Mouse (Mus musculus): ENCODE measurements around the gene Ubr1.

Gene Ubr1

DNA sequence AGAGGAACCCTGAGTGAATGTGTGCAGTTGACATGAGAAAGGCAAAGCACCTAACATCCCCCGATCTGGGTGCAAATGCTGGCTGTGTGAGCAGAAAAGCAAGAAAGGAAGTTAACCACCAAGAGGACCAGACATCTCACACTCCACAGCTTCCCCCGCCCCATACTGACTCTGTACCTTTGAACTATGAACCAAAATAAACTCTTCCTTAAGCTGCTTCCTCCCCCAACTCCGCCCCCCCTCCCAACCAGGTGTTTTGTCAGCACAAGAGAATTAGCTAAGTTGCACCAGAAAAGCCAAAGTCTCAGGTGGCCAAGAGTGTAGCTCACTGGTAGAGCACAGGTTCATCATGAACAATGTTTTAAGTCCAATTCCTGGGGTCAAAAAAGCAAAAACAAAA, 117.4 kb downstream of the Ubr1 start:
- DNase-seq (ENCODE audit: low spot score) = no peak

DNA sequence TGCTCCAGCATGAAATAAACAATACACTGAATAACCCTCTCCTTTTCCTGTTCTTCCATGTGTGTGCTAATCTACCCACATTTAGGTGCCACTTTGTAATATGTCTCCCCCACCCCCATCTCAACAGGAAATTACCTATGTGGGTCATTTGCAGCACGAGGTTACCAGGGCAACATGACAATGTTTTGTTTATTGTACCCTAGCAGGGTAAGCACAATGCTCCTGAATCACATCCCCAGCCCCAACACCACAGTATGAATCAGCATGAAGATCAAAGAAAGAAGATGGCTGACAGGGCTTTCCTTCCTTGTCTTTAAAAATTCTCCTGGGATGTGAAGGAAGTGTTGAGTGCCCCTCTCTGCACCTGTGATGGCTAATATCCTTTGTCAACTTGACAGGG, 117.9 kb downstream of the Ubr1 start:
- no peak for DNase-seq (ENCODE audit: low spot score)

DNA sequence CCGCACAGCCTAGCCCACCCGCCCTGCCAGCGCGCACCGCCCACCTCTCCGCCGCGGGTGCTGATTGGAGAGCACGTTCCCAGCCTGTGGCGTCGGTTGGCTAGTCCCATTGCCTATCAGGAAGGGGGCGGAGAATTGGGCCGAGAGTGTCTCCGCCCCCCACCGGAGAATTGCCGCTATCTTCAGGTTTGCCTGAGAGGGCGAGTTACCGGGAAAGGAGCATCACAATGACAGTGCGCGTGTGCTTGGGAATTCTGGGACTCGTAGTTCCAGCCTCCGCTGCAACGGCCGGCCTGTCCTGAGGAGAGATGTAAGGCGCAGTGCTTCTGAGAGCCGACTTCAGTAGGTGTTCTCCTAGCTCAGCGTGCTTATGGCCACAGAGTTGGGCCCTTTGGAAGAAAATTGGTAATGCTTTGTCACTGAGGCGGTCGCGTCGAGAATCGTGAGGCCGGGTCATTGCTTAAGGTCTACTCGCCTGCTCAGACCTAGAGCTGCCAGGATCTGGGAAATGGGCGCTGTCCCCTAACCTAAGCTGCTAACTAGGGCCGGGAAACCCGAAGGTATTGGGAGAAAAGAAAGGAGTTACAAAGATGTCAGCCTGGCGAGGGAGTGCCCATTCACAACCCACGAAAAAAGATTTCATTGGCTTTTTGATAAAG, 120.0 kb downstream of the Ubr1 start, which contains the start of gene Ttbk2:
Gene Ttbk2, minus strand, starts transcription at position 181 of the 659 bp plus-strand sequence.
- peak; percentile 97 for DNase-seq (ENCODE audit: low spot score)

DNA sequence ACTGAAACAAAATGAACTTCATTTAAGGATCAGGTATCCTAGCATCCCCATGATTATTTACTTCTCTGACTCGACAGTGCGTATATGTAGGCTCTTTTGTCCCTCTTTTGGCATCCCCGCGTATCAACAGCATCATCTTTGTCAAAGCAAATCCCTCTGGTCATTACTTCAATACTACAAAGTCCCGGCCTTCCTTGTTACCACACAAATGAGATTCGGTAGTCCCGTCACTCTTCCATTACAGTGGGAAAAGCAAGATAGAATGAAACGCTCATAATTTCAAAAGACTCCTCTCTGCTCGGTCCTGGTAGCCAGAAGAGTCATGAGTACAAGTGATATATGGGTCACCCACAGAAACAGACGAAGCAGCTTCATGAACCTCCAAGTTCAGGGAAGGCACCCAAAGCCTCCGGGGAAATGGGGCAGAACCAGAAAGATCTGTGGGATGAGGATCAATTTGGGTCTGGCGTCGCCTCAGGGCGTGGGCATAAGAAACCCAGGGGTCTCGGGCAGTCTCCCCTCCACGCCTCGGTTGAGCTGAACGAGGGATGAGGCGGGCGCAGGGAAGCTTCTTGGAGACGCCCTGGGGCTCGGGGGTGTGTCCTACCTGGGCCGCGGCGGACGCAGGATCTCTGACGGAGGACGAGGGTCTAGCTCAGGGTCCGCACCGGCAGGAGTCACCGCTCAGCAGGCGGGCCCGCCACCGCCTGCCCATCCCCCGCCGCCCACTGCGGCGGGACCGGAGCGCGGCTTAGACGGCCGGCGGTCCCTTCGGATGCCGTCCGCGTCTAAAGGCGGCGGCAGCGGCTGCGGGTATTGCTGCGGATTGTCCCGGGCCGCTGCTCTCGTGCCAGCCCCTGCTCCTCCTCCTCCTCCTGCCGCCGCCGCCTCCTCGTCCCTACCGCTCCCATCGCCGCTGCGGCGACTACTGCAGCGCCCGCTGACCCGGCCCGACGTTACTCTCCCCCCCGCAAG, 120.8 kb downstream of the Ubr1 start, which contains the start of gene Cdan1:
Gene Cdan1, minus strand, starts transcription at position 680 of the 975 bp plus-strand sequence.
- peak; percentile 76 for DNase-seq (ENCODE audit: low spot score)

DNA sequence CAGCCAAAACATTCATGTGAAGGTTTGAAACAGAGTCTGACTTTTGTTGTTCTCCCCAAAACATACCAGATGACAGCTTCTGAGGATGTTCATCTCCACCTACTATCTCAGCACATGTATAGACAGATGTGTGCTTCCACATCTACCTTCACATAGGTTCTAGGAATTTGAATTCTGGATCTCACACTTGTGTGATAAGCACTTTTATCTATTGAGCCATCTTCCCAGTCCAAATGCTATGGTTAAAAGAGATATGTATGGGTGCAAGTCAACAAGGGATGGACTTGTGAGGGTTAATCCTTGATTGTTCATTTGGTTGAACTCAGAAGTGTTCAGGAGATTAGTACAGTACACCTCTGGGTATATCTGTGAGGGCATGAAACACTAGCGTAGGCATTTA, 125.2 kb downstream of the Ubr1 start:
- no peak for DNase-seq (ENCODE audit: low spot score)

DNA sequence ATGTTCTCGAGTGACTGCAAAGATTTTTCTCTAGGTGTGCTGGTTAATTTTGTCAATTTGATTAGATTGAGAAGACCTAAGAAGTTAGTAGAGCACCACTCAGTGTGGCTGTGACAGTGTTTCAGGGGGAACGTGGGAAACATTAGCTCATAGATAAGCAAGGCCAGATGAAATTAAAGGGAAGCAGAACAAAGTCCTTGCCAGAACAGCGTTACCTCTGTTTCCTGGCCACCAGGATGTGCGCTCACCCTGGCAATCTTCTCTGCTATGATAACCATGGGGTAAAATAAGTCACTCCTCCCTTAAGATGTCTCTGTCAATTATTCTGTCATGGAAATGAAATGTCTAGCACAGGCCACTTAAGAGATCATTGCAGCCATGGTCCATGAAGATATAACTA, 126.5 kb downstream of the Ubr1 start:
- DNase-seq (ENCODE audit: low spot score) = no peak

DNA sequence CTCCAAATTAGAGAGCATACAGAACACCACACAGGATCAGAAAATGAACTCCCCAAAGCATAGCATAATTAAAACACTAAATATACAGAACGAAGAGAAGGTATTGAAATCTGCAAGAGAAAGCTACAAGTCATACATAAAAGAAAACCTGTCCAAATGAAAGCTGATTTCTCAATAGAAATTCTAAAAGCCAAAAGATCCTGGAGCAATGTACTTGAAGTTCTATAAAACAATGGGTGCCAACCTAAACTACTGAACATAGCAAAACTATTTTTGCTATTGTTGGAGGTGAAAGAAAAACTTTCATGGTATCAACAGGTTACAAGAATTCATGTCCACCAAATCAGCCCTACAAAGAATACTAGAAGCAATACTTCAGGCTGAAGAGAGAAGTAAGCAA, 129.3 kb downstream of the Ubr1 start:
- no peak for DNase-seq (ENCODE audit: low spot score)

DNA sequence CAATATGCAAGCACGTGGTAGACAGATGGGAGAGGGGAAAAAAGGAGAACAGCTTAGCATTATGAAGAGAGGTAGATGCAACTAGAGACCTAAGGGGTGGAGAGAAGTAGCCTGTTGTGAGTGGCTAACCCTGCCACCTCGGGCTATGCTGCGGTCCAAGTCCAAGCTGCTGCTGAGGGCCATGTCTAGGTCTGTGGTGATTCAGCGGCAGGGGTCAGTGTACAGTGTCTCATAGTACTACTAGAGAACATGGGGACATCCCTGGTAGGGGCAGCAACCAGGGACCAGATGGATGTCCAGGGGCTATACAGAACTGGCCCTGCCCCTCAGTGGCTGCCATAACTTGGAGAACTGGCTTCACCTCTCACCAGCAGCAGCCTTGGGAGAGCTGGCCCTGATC, 135.3 kb downstream of the Ubr1 start:
- no peak for DNase-seq (ENCODE audit: low spot score)

DNA sequence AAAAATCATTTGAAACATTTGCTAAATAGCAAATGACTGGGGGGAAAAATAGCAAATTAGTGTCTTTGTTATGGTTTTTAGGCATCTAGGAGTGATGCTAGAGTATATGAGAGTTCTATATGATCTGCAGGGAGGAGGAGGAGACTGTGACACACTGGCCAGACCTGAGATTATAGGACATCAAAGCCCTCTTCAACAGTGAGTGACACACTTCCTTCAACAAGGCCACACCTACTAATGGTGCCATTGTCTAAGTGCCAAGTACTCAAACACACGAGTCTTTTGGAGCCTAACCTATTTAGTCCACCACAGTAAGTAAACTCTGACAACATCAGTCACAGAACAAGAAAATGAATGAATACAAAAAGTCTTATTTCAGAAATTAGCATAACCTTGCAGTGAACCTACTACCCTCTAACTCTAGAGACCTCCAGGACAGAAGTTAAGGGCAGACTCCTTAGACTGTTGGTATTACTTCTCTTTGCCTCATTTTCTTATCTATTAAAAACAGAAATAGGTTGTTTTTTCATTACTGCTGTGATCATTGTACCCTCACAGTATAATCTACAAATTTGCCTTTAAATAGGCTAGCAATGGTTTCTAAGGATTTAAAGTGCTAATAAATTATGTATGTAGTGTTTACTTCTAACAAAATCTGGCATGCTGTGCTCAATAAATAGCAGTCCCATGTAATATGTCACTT, 143.4 kb downstream of the Ubr1 start:
- no peak for DNase-seq (ENCODE audit: low spot score)

All from testis, postnatal 14 days (tissue).